In genomic region chr10:83996489-83996888, GRCm38 (mm10) we compare ENCODE assay signal across 11 mouse cellular contexts.
DNase-seq lines count a peak whose midpoint lies in the region; ATAC-seq and TF ChIP-seq lines count a peak whose summit lies in the region.
"Had no signal": no experiment of that assay in that cellular context is flagged by ENCODE, and none has a peak within 500 bp of the region (broad histone marks: within the 10 kb centered on the region; RNA-seq: fewer than 3 reads in every experiment).

No protein-coding gene starts in this region.

- no peak overlapping the region for H3K4me3 ChIP-seq in heart, embryonic 14.5 days (ENCODE audit: control insufficient read depth in 1 of 2, insufficient read depth in 1 of 2, low read depth in 1 of 2, low read length in 2 of 2)
- no peak overlapping the region for H3K4me3 ChIP-seq in midbrain, postnatal 0 days (ENCODE audit: low read depth, low read length)
- no peak overlapping the region for H3K4me3 ChIP-seq in midbrain, embryonic 16.5 days (ENCODE audit: low read depth, low read length)
- H3K4me3 ChIP-seq: neural tube, embryonic 12.5 days had no signal

- TF ChIP-seq CTCF in midbrain, postnatal 0 days (IDR thresholded peaks at IDR 0.05), result peak; percentile 51

- H3K27ac ChIP-seq in heart, embryonic 14.5 days (replicated peaks in 1 of 2; ENCODE audit: control insufficient read depth in 1 of 2, insufficient read depth in 1 of 2, low read depth in 2 of 2, low read length in 2 of 2), result 0 out of 4 replicates have a peak overlapping the region, but pooled peaks have one; percentile 12
- H3K27ac ChIP-seq in midbrain, postnatal 0 days (ENCODE audit: low read depth, low read length), result no peak overlapping the region
- no peak overlapping the region for H3K27ac ChIP-seq in midbrain, embryonic 16.5 days (ENCODE audit: low read length)
- H3K27ac ChIP-seq: neural tube, embryonic 12.5 days had no signal

- DNase-seq in heart, adult 8-10 months (ENCODE audit: low spot score), result no peak
- peak; percentile 37 for DNase-seq in midbrain, postnatal 0 days (ENCODE audit: low spot score)
- no peak for DNase-seq in thymus, postnatal 25 days
- DNase-seq in urinary bladder, postnatal 25 days (ENCODE audit: low spot score), result no peak
- DNase-seq: right cerebral cortex, postnatal 14 days; thymus, adult 18-20 months had no signal

- 91% methylated on average over 2 of the region's 2 CpGs for WGBS in heart, embryonic 14.5 days
- WGBS in midbrain, postnatal 0 days, result 85% methylated on average over 2 of the region's 2 CpGs
- 93% methylated on average over 2 of the region's 2 CpGs for WGBS in midbrain, embryonic 16.5 days

- no peak overlapping the region for H3K9ac ChIP-seq in heart, embryonic 14.5 days (ENCODE audit: low read length)
- H3K9ac ChIP-seq in midbrain, postnatal 0 days (replicated peaks; ENCODE audit: low read length, poor library complexity, severe bottlenecking), result no peak overlapping the region
- no peak overlapping the region for H3K9ac ChIP-seq in midbrain, embryonic 16.5 days (ENCODE audit: low read depth, low read length)
- H3K9ac ChIP-seq: neural tube, embryonic 12.5 days had no signal

- peaks cover 13 to 15% of the 10 kb centered on the region in 2 experiments for H3K4me1 ChIP-seq in heart, embryonic 14.5 days (ENCODE audit: control insufficient read depth in 2 of 2, insufficient read depth in 2 of 2, low read length in 2 of 2)
- no peaks in the 10 kb centered on the region for H3K4me1 ChIP-seq in midbrain, postnatal 0 days (ENCODE audit: insufficient read depth, low read length)
- no peaks in the 10 kb centered on the region for H3K4me1 ChIP-seq in midbrain, embryonic 16.5 days (ENCODE audit: control insufficient read depth, insufficient read depth, low read length)
- H3K4me1 ChIP-seq: neural tube, embryonic 12.5 days had no signal

- no peaks in the 10 kb centered on the region for H3K36me3 ChIP-seq in heart, embryonic 14.5 days (ENCODE audit: control insufficient read depth, insufficient read depth, low read length)
- no peaks in the 10 kb centered on the region for H3K36me3 ChIP-seq in midbrain, postnatal 0 days (ENCODE audit: insufficient read depth, low read length)
- H3K36me3 ChIP-seq in midbrain, embryonic 16.5 days (ENCODE audit: control insufficient read depth, insufficient read depth, low read length), result no peaks in the 10 kb centered on the region
- H3K36me3 ChIP-seq: neural tube, embryonic 12.5 days had no signal

- ATAC-seq in heart, embryonic 14.5 days (ENCODE audit: insufficient number of reproducible peaks, insufficient read depth, low FRiP score, low read depth), result no peak
- no peak for ATAC-seq in midbrain, postnatal 0 days (ENCODE audit: low FRiP score)
- ATAC-seq in midbrain, embryonic 16.5 days, result no peak
- ATAC-seq in hematopoietic stem cell, adult 5-6 weeks (replicated peaks in 1 of 2; ENCODE audit: insufficient read depth in 1 of 2, low FRiP score in 2 of 2, low TSS enrichment in 1 of 2, low read depth in 1 of 2, poor library complexity in 2 of 2, severe bottlenecking in 2 of 2), result peak; percentile 33 to 40; a peak in 2 of 4 replicates
- ATAC-seq in erythroblast, adult 5-6 weeks (replicated peaks; ENCODE audit: low FRiP score, poor library complexity, severe bottlenecking), result no peak

- H3K4me2 ChIP-seq in heart, embryonic 14.5 days (ENCODE audit: low read length), result no peak overlapping the region
- H3K4me2 ChIP-seq in midbrain, postnatal 0 days (ENCODE audit: low read depth, low read length, poor library complexity, severe bottlenecking), result no peak overlapping the region
- no peak overlapping the region for H3K4me2 ChIP-seq in midbrain, embryonic 16.5 days (ENCODE audit: low read length)
- H3K4me2 ChIP-seq: neural tube, embryonic 12.5 days had no signal

- no peaks in the 10 kb centered on the region for H3K9me3 ChIP-seq in heart, embryonic 14.5 days (ENCODE audit: control insufficient read depth, low read length)
- H3K9me3 ChIP-seq in midbrain, postnatal 0 days (ENCODE audit: low read length), result no peaks in the 10 kb centered on the region
- H3K9me3 ChIP-seq in midbrain, embryonic 16.5 days (replicated peaks; ENCODE audit: control insufficient read depth, low read length, poor library complexity, severe bottlenecking), result no peaks in the 10 kb centered on the region
- H3K9me3 ChIP-seq: neural tube, embryonic 12.5 days had no signal

- H3K27me3 ChIP-seq in heart, embryonic 14.5 days (ENCODE audit: control insufficient read depth, insufficient read depth, low read length), result no peaks in the 10 kb centered on the region
- no peaks in the 10 kb centered on the region for H3K27me3 ChIP-seq in midbrain, postnatal 0 days (ENCODE audit: insufficient read depth, low read length)
- no peaks in the 10 kb centered on the region for H3K27me3 ChIP-seq in midbrain, embryonic 16.5 days (ENCODE audit: control insufficient read depth, insufficient read depth, low read depth, low read length)
- H3K27me3 ChIP-seq: neural tube, embryonic 12.5 days had no signal

Comparison
In these comparisons a context has a peak if more than half of its experiments do, and no peak if none do; other contexts are left out.
1. ATAC-seq: peak in hematopoietic stem cell, adult 5-6 weeks (2 of 2); none in heart, embryonic 14.5 days (single experiment), midbrain, postnatal 0 days (single experiment), midbrain, embryonic 16.5 days (single experiment) and erythroblast, adult 5-6 weeks (single experiment).
2. H3K27ac ChIP-seq: peak in heart, embryonic 14.5 days (2 of 2); none in midbrain, postnatal 0 days (single experiment) and midbrain, embryonic 16.5 days (single experiment).